Mouse (Mus musculus): ENCODE measurements around the gene Atf6. TPM values are rescaled to one million over a fixed set of nuclear protein-coding genes. Genes with fewer than 3 reads are reported as not detected.

Gene Atf6
- total and polyA plus RNA-seq, 2 experiments: 14.3 to 30.1 TPM

DNA sequence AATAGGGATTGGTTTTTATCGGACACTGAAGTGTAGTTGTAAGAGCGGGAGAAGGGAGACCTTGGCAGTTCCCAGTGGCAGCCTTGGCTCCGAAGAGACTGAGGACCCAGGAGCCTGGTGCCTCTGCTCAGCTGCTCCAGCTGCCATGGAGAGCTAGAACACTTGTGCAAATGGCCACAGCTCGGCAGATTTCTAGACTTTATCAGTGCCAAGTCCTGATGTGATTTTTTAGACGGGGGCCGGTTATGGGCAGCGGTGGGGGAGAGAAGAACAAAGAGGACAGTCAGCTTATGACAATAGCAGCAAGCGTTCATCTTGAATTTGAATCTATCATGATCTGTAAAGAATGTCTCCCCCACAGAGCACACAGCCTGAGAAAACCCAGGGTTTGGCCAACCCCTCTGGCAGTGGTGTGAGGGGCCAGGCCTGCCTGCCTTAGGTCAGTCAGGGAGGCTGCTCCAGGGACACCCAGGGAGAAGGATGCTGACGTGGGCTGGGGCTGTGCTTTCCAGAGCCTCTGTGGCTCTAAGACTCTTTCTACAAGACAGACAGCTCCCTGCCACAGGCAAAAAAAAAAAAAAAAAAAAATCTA, 193.3 kb downstream of the Atf6 start:
- no peak for TF ChIP-seq CTCF (IDR thresholded peaks at IDR 0.05; ENCODE audit: low read depth, low read length)
- TF ChIP-seq POLR2A (IDR thresholded peaks at IDR 0.05; ENCODE audit: extremely low read depth, insufficient read depth, low read length): no peak
- Histone ChIP-seq H3K9ac (ENCODE audit: low read depth, low read length) (no peak overlapping the region), H3K27me3 (ENCODE audit: control insufficient read depth, insufficient read depth, low read length) (no peaks in the 10 kb centered on the region), H3K27ac (replicated peaks; ENCODE audit: insufficient read depth, low read depth, low read length) (no peak overlapping the region), H3K79me2 (ENCODE audit: control insufficient read depth, insufficient read depth, low read length) (no peaks in the 10 kb centered on the region), H3K4me1 (ENCODE audit: control insufficient read depth, insufficient read depth, low read length) (no peaks in the 10 kb centered on the region), H3K36me3 (ENCODE audit: control insufficient read depth, insufficient read depth, low read length) (no peaks in the 10 kb centered on the region), H3K4me3 (ENCODE audit: insufficient read depth, low read depth, low read length) (no peak overlapping the region)
- DNase-seq (ENCODE audit: extremely low read depth, low read depth, low spot score): no peak
- 84% methylated on average over 9 of the region's 9 CpGs for WGBS

DNA sequence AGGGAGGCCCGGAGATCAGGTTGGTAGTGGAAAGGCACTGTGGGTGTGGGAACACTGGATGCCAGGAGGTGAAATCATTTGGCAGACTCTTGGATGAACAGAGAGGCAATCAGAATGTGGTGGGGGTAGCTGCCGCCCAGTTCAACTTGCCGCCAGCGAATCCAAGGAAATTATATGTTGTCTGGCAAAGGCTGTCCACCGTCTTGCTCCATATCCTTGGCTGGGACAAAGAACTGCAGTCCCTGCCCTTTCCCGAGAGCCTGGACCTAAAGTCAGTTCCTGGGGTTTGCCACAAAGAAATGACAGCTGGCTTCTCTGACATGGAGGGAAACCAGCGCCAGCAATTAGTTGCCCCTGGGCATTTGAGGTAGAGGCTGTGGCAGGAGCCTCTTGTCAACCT, 202.4 kb downstream of the Atf6 start:
- DNase-seq (ENCODE audit: extremely low read depth, low read depth, low spot score): no peak
- TF ChIP-seq POLR2A (IDR thresholded peaks at IDR 0.05; ENCODE audit: extremely low read depth, insufficient read depth, low read length) (no peak), CTCF (IDR thresholded peaks at IDR 0.05; ENCODE audit: low read depth, low read length) (no peak)
- Histone ChIP-seq H3K27me3 (ENCODE audit: control insufficient read depth, insufficient read depth, low read length) (no peaks in the 10 kb centered on the region), H3K79me2 (ENCODE audit: control insufficient read depth, insufficient read depth, low read length) (no peaks in the 10 kb centered on the region), H3K9ac (ENCODE audit: low read depth, low read length) (no peak overlapping the region), H3K36me3 (ENCODE audit: control insufficient read depth, insufficient read depth, low read length) (no peaks in the 10 kb centered on the region), H3K4me3 (ENCODE audit: insufficient read depth, low read depth, low read length) (no peak overlapping the region), H3K27ac (replicated peaks; ENCODE audit: insufficient read depth, low read depth, low read length) (no peak overlapping the region), H3K4me1 (ENCODE audit: control insufficient read depth, insufficient read depth, low read length) (no peaks in the 10 kb centered on the region)
- WGBS: 95% methylated on average over 7 of the region's 7 CpGs

DNA sequence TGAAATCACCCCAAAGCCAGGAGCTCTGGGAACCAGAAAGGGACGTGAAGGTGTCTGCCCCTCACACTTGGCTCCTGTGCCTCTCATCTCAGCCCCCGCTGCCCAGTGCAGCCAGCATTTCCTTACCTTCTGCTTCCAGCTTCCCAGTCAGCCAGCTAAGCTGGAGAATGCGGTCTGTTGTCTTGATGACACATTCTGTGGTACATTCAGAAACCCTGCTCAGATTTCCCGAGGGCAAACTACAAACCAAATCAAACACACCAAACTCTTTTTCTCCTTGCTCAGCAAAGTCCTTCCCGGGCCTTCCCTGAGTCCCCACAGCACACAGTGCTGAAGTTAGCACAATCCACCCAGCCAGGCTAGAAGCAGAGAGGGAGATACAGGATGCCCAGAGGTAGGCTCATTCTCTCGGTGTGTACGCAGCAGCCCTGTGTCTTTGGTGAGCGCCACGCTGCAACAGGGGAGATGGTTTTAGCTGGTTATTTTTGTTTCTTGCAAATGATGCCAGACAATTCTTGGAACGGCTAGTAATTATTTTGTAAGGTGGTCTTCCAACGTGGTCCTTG, 202.9 kb downstream of the Atf6 start:
- Histone ChIP-seq H3K27ac (replicated peaks; ENCODE audit: insufficient read depth, low read depth, low read length) (no peak overlapping the region), H3K4me3 (ENCODE audit: insufficient read depth, low read depth, low read length) (no peak overlapping the region), H3K4me1 (ENCODE audit: control insufficient read depth, insufficient read depth, low read length) (no peaks in the 10 kb centered on the region), H3K36me3 (ENCODE audit: control insufficient read depth, insufficient read depth, low read length) (no peaks in the 10 kb centered on the region), H3K9ac (ENCODE audit: low read depth, low read length) (no peak overlapping the region), H3K79me2 (ENCODE audit: control insufficient read depth, insufficient read depth, low read length) (no peaks in the 10 kb centered on the region), H3K27me3 (ENCODE audit: control insufficient read depth, insufficient read depth, low read length) (no peaks in the 10 kb centered on the region)
- DNase-seq (ENCODE audit: extremely low read depth, low read depth, low spot score): no peak
- WGBS: 79% methylated on average over 11 of the region's 11 CpGs
- no peak for TF ChIP-seq CTCF (IDR thresholded peaks at IDR 0.05; ENCODE audit: low read depth, low read length)
- TF ChIP-seq POLR2A (IDR thresholded peaks at IDR 0.05; ENCODE audit: extremely low read depth, insufficient read depth, low read length): no peak

DNA sequence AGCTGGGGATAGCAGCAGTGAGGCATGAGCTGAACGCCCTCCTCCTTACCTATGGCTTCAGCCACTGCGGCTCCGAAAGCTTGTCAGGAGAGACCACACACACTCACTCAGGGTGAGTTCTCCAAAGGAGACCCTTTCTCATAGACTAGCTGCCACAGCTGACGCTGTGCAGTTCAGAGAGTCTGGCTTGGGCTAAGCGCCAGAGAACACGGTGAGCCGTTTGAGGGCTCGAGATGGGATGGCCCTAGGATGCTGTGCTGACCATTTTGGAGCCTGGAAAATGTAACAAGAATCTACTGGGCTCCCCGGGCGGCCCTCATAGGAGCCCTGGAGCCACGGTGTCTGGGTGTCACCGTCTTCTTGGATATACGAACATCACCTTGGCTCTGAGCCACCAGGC, 208.3 kb downstream of the Atf6 start:
- 86% methylated on average over 13 of the region's 13 CpGs for WGBS
- H3K4me1 ChIP-seq (ENCODE audit: control insufficient read depth, insufficient read depth, low read length): peaks cover 5% of the 10 kb centered on the region; the same call in 1 of the 2 replicates
- no peaks in the 10 kb centered on the region for H3K36me3 ChIP-seq (ENCODE audit: control insufficient read depth, insufficient read depth, low read length)
- H3K27me3 ChIP-seq (ENCODE audit: control insufficient read depth, insufficient read depth, low read length): no peaks in the 10 kb centered on the region
- no peak for DNase-seq (ENCODE audit: extremely low read depth, low read depth, low spot score)
- TF ChIP-seq POLR2A (IDR thresholded peaks at IDR 0.05; ENCODE audit: extremely low read depth, insufficient read depth, low read length): no peak
- TF ChIP-seq CTCF (IDR thresholded peaks at IDR 0.05; ENCODE audit: low read depth, low read length): no peak
- no peak overlapping the region for H3K27ac ChIP-seq (replicated peaks; ENCODE audit: insufficient read depth, low read depth, low read length)
- no peak overlapping the region for H3K4me3 ChIP-seq (ENCODE audit: insufficient read depth, low read depth, low read length)
- H3K9ac ChIP-seq (ENCODE audit: low read depth, low read length): no peak overlapping the region
- no peaks in the 10 kb centered on the region for H3K79me2 ChIP-seq (ENCODE audit: control insufficient read depth, insufficient read depth, low read length)

DNA sequence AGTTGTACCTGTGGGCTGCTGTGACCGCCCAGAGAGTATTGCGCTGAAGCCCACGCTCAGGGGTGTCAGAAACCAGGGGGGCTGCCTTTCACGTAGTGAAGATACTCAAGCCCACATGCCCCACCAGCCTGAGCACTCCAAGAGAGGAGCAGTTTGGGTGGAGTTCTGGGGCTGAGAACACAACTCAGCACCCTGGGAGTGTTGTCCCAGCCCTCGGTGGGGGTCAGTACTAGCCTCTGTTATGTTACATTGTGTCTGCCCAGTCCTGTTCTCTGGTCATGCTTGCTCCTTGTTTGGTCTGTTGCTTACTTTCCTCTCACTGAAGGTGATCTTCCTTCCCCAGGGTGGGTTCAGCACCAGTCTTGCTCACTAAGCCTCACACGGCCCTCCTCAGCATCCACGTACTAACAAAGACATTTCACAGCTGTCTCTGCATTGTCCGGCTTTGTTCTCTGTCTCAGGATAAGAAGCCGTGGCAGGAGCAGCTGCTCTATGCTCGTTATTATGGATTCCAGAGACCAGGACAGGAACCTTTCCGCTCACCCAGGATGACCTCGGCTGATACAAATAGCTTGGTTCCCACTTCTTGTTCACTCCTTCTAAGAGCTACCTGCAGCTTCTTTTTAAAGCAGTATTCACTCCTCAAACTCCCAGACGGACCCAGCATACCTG, 209.8 kb downstream of the Atf6 start:
- no peak overlapping the region for H3K27ac ChIP-seq (replicated peaks; ENCODE audit: insufficient read depth, low read depth, low read length)
- H3K79me2 ChIP-seq (ENCODE audit: control insufficient read depth, insufficient read depth, low read length): no peaks in the 10 kb centered on the region
- no peaks in the 10 kb centered on the region for H3K36me3 ChIP-seq (ENCODE audit: control insufficient read depth, insufficient read depth, low read length)
- H3K4me1 ChIP-seq (ENCODE audit: control insufficient read depth, insufficient read depth, low read length): peaks cover 5% of the 10 kb centered on the region; the same call in 1 of the 2 replicates
- H3K4me3 ChIP-seq (ENCODE audit: insufficient read depth, low read depth, low read length): no peak overlapping the region
- no peaks in the 10 kb centered on the region for H3K27me3 ChIP-seq (ENCODE audit: control insufficient read depth, insufficient read depth, low read length)
- TF ChIP-seq POLR2A (IDR thresholded peaks at IDR 0.05; ENCODE audit: extremely low read depth, insufficient read depth, low read length) (no peak), CTCF (IDR thresholded peaks at IDR 0.05; ENCODE audit: low read depth, low read length) (no peak)
- 92% methylated on average over 13 of the region's 13 CpGs for WGBS
- H3K9ac ChIP-seq (ENCODE audit: low read depth, low read length): no peak overlapping the region
- no peak for DNase-seq (ENCODE audit: extremely low read depth, low read depth, low spot score)

DNA sequence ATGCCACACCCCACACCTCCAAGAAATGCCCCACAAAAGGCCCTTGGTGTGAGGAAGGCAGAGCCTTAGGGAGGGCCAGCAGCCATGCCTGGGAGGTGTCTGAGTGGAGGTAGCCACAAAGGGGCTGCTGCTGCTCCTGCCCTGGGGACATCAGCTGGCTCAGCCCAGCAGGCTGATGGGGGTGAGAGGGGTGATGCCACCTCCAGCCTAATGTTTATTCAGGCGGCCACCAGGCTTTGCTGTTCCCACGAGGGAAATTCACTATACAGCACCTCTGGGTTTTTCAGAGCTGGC, 210.4 kb downstream of the Atf6 start:
- Histone ChIP-seq H3K27ac (replicated peaks; ENCODE audit: insufficient read depth, low read depth, low read length) (no peak overlapping the region), H3K79me2 (ENCODE audit: control insufficient read depth, insufficient read depth, low read length) (no peaks in the 10 kb centered on the region), H3K4me3 (ENCODE audit: insufficient read depth, low read depth, low read length) (no peak overlapping the region), H3K27me3 (ENCODE audit: control insufficient read depth, insufficient read depth, low read length) (no peaks in the 10 kb centered on the region), H3K9ac (ENCODE audit: low read depth, low read length) (no peak overlapping the region), H3K4me1 (ENCODE audit: control insufficient read depth, insufficient read depth, low read length) (peaks cover 5% of the 10 kb centered on the region; the same call in 1 of the 2 replicates), H3K36me3 (ENCODE audit: control insufficient read depth, insufficient read depth, low read length) (no peaks in the 10 kb centered on the region)
- DNase-seq (ENCODE audit: extremely low read depth, low read depth, low spot score): no peak
- 74% methylated on average over 2 of the region's 2 CpGs for WGBS
- TF ChIP-seq POLR2A (IDR thresholded peaks at IDR 0.05; ENCODE audit: extremely low read depth, insufficient read depth, low read length) (no peak), CTCF (IDR thresholded peaks at IDR 0.05; ENCODE audit: low read depth, low read length) (no peak)

Data from liver, adult 2 months (tissue).